Mouse (Mus musculus) heart, embryonic 11.5 days (tissue): ENCODE measurements around the gene Zmiz1. TPM values are rescaled to one million over a fixed set of nuclear protein-coding genes. Genes with fewer than 3 reads are reported as not detected.

ENCODE experiments used
- ATAC-seq: fragments of 200-750 bp; cut with Nextera tagmentation; replicated peaks from 2 replicates; pipeline ENCODE4 v1.8.0; 2017; ENCODE audit warnings: moderate library complexity; ENCODE audit not compliant: insufficient number of reproducible peaks, low FRiP score, low TSS enrichment
- H3K27ac ChIP-seq: fragments of 300-500 bp; sonication (generic); 2 replicates; pipeline ENCODE4 v1.5.1; 2014; ENCODE audit warnings: mild to moderate bottlenecking, low read depth, low read length
- H3K27me3 ChIP-seq: fragments of 300-500 bp; sonication (generic); 2 replicates; pipeline ENCODE4 v1.6.1; 2014; ENCODE audit warnings: mild to moderate bottlenecking, low read length, mixed read lengths; ENCODE audit not compliant: control insufficient read depth, insufficient read depth
- H3K36me3 ChIP-seq: fragments of 300-500 bp; sonication (generic); 2 replicates; pipeline ENCODE4 v1.6.1; 2014; ENCODE audit warnings: mild to moderate bottlenecking, low read length, moderate library complexity, mixed read lengths; ENCODE audit not compliant: control insufficient read depth, insufficient read depth
- H3K4me1 ChIP-seq: fragments of 300-500 bp; sonication (generic); 2 replicates; pipeline ENCODE4 v1.6.1; 2014; ENCODE audit warnings: low read length; ENCODE audit not compliant: control insufficient read depth, insufficient read depth
- H3K4me2 ChIP-seq: fragments of 300-500 bp; sonication (generic); 2 replicates; pipeline ENCODE4 v1.6.1; 2014; ENCODE audit warnings: mild to moderate bottlenecking, moderate library complexity
- H3K4me3 ChIP-seq: fragments of 300-500 bp; sonication (generic); 2 replicates; pipeline ENCODE4 v1.5.1; 2014; ENCODE audit warnings: low read depth, low read length
- H3K9ac ChIP-seq: fragments of 300-500 bp; sonication (generic); 2 replicates; pipeline ENCODE4 v1.6.1; 2014; ENCODE audit warnings: mild to moderate bottlenecking, low read depth, low read length, moderate library complexity
- H3K9me3 ChIP-seq: fragments of 300-500 bp; sonication (generic); replicated peaks from 2 replicates; pipeline ENCODE4 v1.6.1; 2016; ENCODE audit warnings: low read length; ENCODE audit not compliant: control insufficient read depth
- WGBS: fragments of 180-500 bp; shearing (Covaris S2); extraction: QIAGEN DNeasy Blood & Tissue Kit; methylation state at CpG from one replicate; pipeline ENCODE4 v1.1.7; 2014; ENCODE audit not compliant: insufficient replicate concordance; 5-methylcytosine and 5-hydroxymethylcytosine counted together
- polyA plus RNA-seq: library from polyadenylated mRNA; unstranded; fragments of >200 nt; fragmentation: Nextera tagmentation; extraction: Ambion mirVana; gene quantifications from 2 replicates; pipeline ENCODE4 v1.2.1, GENCODE M21; 2014

The Zmiz1 gene
- polyA plus RNA-seq, 1 experiment from 2014 or later, result 34.9 TPM

DNA sequence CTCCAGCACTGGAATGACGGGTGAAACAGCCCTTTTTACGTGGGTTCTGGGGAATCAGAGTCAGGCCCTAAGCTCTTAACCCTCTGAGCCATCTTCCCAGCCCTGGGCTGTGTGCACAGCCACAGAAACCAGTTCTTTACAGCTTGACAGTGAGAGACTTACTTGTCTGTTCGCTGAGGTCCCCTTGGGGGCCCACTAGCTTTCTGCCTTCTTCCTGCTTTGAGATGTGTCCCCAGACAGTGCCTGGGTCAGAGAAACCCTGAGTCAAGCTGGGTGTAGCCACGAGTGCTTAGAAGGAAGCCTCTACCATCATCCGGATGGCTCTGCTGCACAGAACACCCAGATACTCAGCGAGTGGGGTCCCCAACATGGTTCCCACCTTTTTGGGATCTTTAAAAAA is 15.7 kb downstream of the Zmiz1 start:
- no peak for ATAC-seq
- Histone ChIP-seq H3K9ac (no peak overlapping the region), H3K27ac (no peak overlapping the region), H3K4me2 (no peak overlapping the region), H3K27me3 (no peaks in the 10 kb centered on the region), H3K9me3 (no peaks in the 10 kb centered on the region), H3K4me1 (peaks cover 94% of the 10 kb centered on the region), H3K4me3 (no peak overlapping the region), H3K36me3 (no peaks in the 10 kb centered on the region)
- 62% methylated on average over 6 of the region's 6 CpGs for WGBS

GRCm38 (mm10) chr14:25476048-25476447 is 17.1 kb downstream of the Zmiz1 start:
- no peaks in the 10 kb centered on the region for H3K27me3 ChIP-seq
- 50% methylated on average over 9 of the region's 9 CpGs for WGBS
- H3K27ac ChIP-seq, result peak overlapping the region; percentile 7
- H3K36me3 ChIP-seq, result no peaks in the 10 kb centered on the region
- H3K9me3 ChIP-seq, result no peaks in the 10 kb centered on the region
- ATAC-seq, result no peak
- peaks cover 94% of the 10 kb centered on the region for H3K4me1 ChIP-seq
- H3K9ac ChIP-seq, result no peak overlapping the region
- H3K4me2 ChIP-seq, result no peak overlapping the region
- no peak overlapping the region for H3K4me3 ChIP-seq

DNA sequence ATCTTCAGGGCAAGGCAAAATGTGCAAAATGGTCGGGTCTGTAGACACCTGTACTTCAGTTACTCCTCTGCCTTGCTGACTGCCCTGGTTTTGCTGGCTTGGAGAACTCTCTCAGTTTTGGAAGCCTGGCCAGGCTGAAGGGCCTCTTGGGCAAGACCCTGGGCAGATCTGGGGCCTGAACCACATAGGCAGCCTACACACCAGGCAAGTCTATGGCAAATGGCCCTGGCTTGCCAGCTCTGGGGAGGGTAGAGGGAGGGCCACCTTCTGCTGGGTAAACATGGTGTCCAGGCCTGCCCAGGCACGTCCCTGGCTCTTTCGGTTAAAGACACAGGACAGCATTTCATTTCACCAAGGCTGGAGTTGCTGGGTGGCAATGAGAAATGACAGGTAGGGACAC is 17.5 kb downstream of the Zmiz1 start:
- Histone ChIP-seq H3K4me3 (no peak overlapping the region), H3K9ac (peak overlapping the region; percentile 16; the same call in 1 of the 2 replicates), H3K4me1 (peaks cover 94% of the 10 kb centered on the region), H3K4me2 (no peak overlapping the region), H3K9me3 (no peaks in the 10 kb centered on the region), H3K27ac (0 out of 2 replicates have a peak overlapping the region, but pooled peaks have one; percentile 7), H3K27me3 (no peaks in the 10 kb centered on the region), H3K36me3 (no peaks in the 10 kb centered on the region)
- no peak for ATAC-seq
- 74% methylated on average over 3 of the region's 3 CpGs for WGBS

DNA sequence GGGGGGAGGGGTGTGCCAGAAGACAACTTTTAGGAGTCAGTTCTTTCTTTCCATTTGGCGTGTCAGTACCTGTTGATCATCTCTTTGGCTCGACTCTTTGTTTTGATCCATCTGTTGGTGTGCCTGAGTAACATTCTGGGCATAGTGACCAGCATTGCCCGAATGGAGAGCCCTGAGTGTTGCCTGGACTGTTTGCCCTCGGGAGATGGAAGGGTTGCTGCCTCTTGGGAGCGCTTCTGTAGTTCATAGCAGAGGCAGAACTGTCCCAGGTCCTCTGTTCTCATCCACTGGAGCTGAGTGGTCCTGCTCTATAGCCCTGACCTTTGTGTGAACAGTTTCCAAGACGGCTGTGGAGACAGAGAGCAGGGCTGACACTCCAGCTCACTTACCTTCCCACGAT is 18.3 kb downstream of the Zmiz1 start:
- Histone ChIP-seq H3K36me3 (no peaks in the 10 kb centered on the region), H3K9ac (no peak overlapping the region)
- WGBS, result 64% methylated on average over 7 of the region's 7 CpGs

GRCm38 (mm10) chr14:25478257-25478656 is 19.3 kb downstream of the Zmiz1 start:
- Histone ChIP-seq H3K9me3 (no peaks in the 10 kb centered on the region), H3K36me3 (no peaks in the 10 kb centered on the region), H3K27ac (no peak overlapping the region; the same call in 1 of the 2 replicates), H3K4me1 (peaks cover 90% of the 10 kb centered on the region), H3K4me3 (no peak overlapping the region), H3K9ac (no peak overlapping the region), H3K27me3 (no peaks in the 10 kb centered on the region), H3K4me2 (no peak overlapping the region)
- ATAC-seq, result no peak
- WGBS, result 83% methylated on average over 5 of the region's 5 CpGs

More for the DNA sequence above, 18.3 kb downstream of the Zmiz1 start:
- H3K9me3 ChIP-seq, result no peaks in the 10 kb centered on the region
- H3K4me2 ChIP-seq, result no peak overlapping the region
- H3K4me1 ChIP-seq, result peaks cover 94% of the 10 kb centered on the region
- no peaks in the 10 kb centered on the region for H3K27me3 ChIP-seq
- ATAC-seq, result no peak
- H3K4me3 ChIP-seq, result no peak overlapping the region
- H3K27ac ChIP-seq, result peak overlapping the region; percentile 3; the same call in 1 of the 2 replicates

DNA sequence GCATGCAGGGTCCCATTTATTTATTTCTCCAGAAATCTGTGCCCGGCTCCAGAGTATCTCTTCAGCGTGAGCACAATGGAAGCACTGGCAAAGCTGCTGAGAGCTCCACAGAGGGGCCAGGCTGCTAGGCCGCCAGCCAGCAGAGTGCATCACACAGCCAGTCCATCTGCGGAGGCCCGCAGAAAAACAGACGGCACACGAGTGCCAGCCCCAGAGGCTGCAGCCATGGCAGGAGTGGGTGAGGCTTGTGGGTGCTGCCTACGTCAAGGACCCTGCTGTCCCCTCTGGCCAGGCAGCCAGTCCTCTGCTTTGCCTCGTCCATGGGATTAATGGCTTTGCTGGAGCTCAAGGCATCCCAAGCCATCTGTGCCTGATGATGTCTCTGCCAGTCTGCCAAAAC is 19.8 kb downstream of the Zmiz1 start:
- no peaks in the 10 kb centered on the region for H3K36me3 ChIP-seq
- peaks cover 90% of the 10 kb centered on the region for H3K4me1 ChIP-seq
- peak overlapping the region; percentile 43; the same call in 1 of the 2 replicates for H3K9ac ChIP-seq
- 84% methylated on average over 9 of the region's 9 CpGs for WGBS
- no peak for ATAC-seq
- H3K27me3 ChIP-seq, result no peaks in the 10 kb centered on the region
- H3K4me2 ChIP-seq, result no peak overlapping the region
- no peak overlapping the region for H3K4me3 ChIP-seq
- H3K27ac ChIP-seq, result no peak overlapping the region
- no peaks in the 10 kb centered on the region for H3K9me3 ChIP-seq

- peak overlapping the region; percentile 52; the same call in 1 of the 2 replicates for H3K9ac ChIP-seq
- H3K4me1 ChIP-seq, result peaks cover 91% of the 10 kb centered on the region
- H3K36me3 ChIP-seq, result no peaks in the 10 kb centered on the region
- 0 out of 2 replicates have a peak, but pooled peaks have one; percentile 43 for ATAC-seq
- H3K27me3 ChIP-seq, result no peaks in the 10 kb centered on the region
- peak overlapping the region; percentile 86 for H3K27ac ChIP-seq
- 56% methylated on average over 3 of the region's 3 CpGs for WGBS
- H3K9me3 ChIP-seq, result no peaks in the 10 kb centered on the region
- peak overlapping the region; percentile 27; the same call in 1 of the 2 replicates for H3K4me2 ChIP-seq
- no peak overlapping the region for H3K4me3 ChIP-seq
Observed at GRCm38 (mm10) chr14:25479841-25480252, 20.9 kb downstream of the Zmiz1 start.

DNA sequence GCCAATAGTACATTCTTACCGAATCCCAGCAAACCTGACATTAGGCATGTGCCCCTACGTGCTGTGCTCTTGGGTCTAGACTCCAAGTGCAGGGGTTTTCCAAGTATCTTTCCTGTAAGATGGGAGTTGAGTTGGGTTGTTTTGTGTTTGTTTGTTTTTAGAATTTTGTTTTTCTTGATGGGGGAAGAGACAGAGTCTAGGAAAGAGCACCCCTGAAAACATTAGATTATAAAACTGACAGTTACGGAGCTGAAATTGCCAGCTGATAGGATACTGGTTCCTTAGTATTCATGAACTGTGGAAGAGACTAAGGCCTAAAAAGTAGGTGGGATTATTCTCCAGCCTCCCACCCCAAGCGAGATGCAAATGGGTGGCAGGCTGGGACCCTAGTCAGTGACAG is 21.5 kb downstream of the Zmiz1 start:
- no peak overlapping the region for H3K4me3 ChIP-seq
- peak overlapping the region; percentile 42; the same call in 1 of the 2 replicates for H3K4me2 ChIP-seq
- no peaks in the 10 kb centered on the region for H3K36me3 ChIP-seq
- H3K4me1 ChIP-seq, result peaks cover 91% of the 10 kb centered on the region
- peak overlapping the region; percentile 59; the same call in 1 of the 2 replicates for H3K9ac ChIP-seq
- no peak for ATAC-seq
- no peaks in the 10 kb centered on the region for H3K9me3 ChIP-seq
- no peaks in the 10 kb centered on the region for H3K27me3 ChIP-seq
- peak overlapping the region; percentile 86 for H3K27ac ChIP-seq
- WGBS, result 70% methylated on average over 4 of the region's 4 CpGs
